Mouse (Mus musculus): ENCODE results near the gene Orm1.

- no peak for TF ChIP-seq CTCF (conservative IDR thresholded peaks at IDR 0.05 in 1 of 2, IDR thresholded peaks at IDR 0.05 in 1 of 2; ENCODE audit: low read depth in 2 of 2, low read length in 2 of 2)
- TF ChIP-seq NELFE (IDR thresholded peaks at IDR 0.05; ENCODE audit: low read depth, low read length): no peak
- TF ChIP-seq TCF12 (IDR thresholded peaks at IDR 0.05; ENCODE audit: low read depth, low read length): no peak
- no peak for TF ChIP-seq RCOR1 (conservative IDR thresholded peaks at IDR 0.05; ENCODE audit: low read depth, low read length)
- no peak for TF ChIP-seq MEF2A (IDR thresholded peaks at IDR 0.05; ENCODE audit: borderline replicate concordance, low read depth, low read length)
- TF ChIP-seq ZMIZ1 (IDR thresholded peaks at IDR 0.05; ENCODE audit: low read depth, low read length): no peak
- TF ChIP-seq HCFC1 (IDR thresholded peaks at IDR 0.05; ENCODE audit: low read depth, low read length): no peak
- no peak for TF ChIP-seq ETS1 (conservative IDR thresholded peaks at IDR 0.05; ENCODE audit: low read depth, low read length)
- TF ChIP-seq KAT2A (IDR thresholded peaks at IDR 0.05; ENCODE audit: insufficient replicate concordance, low read length): no peak
- TF ChIP-seq MAFK (IDR thresholded peaks at IDR 0.05; ENCODE audit: insufficient replicate concordance, low read length): no peak
- TF ChIP-seq EP300 (IDR thresholded peaks at IDR 0.05; ENCODE audit: low read length): no peak
- no peak for TF ChIP-seq USF1 (IDR thresholded peaks at IDR 0.05; ENCODE audit: low read depth, low read length)
Observed at GRCm38 (mm10) chr4:63310247-63310855, 34.0 kb upstream of the Orm1 start.

Measured in CH12.LX (cell line).